Mouse (Mus musculus) thymus, postnatal 25 days (tissue): ENCODE results near the gene Zfp526.

Experiments used
- DNase-seq: peaks from one replicate; pipeline ENCODE4 v3.0.0; 2022

Gene Zfp526

GRCm38 (mm10) chr7:25221102-25221883, at the start of gene Zfp526:
Zfp526 (plus strand) TSS chr7:25221425.
- peak; percentile 99 for DNase-seq

- no peak for DNase-seq
These were observed 48.6 kb upstream of the Zfp526 start for GRCm38 (mm10) chr7:25172669-25173068.

GRCm38 (mm10) chr7:25174343-25174742, 46.9 kb upstream of the Zfp526 start:
- no peak for DNase-seq

- DNase-seq = no peak
These were observed 42.9 kb upstream of the Zfp526 start for GRCm38 (mm10) chr7:25178317-25178716.

- DNase-seq = peak; percentile 21
These were observed 42.2 kb upstream of the Zfp526 start for GRCm38 (mm10) chr7:25178787-25179605.

- peak; percentile 80 for DNase-seq
These were observed 41.5 kb upstream of the Zfp526 start, which contains the start of gene Pou2f2 for GRCm38 (mm10) chr7:25179606-25180161. Pou2f2 (minus strand) TSS chr7:25179726.

- DNase-seq = no peak
These were observed 40.7 kb upstream of the Zfp526 start for GRCm38 (mm10) chr7:25180512-25180911.

- peak; percentile 61 for DNase-seq
These were observed 39.9 kb upstream of the Zfp526 start for GRCm38 (mm10) chr7:25181331-25181790.

GRCm38 (mm10) chr7:25181814-25182213, 39.4 kb upstream of the Zfp526 start:
- no peak for DNase-seq

GRCm38 (mm10) chr7:25184091-25184490, 37.1 kb upstream of the Zfp526 start:
- DNase-seq = no peak

- DNase-seq = peak; percentile 77
These were observed 33.3 kb upstream of the Zfp526 start for GRCm38 (mm10) chr7:25187662-25188650.

GRCm38 (mm10) chr7:25190806-25191205, 30.4 kb upstream of the Zfp526 start:
- no peak for DNase-seq

GRCm38 (mm10) chr7:25192110-25192509, 29.1 kb upstream of the Zfp526 start:
- no peak for DNase-seq

GRCm38 (mm10) chr7:25195148-25195547, 26.1 kb upstream of the Zfp526 start:
- DNase-seq = no peak

- DNase-seq = no peak
These were observed 25.1 kb upstream of the Zfp526 start for GRCm38 (mm10) chr7:25196107-25196506.

GRCm38 (mm10) chr7:25197384-25198018, 23.7 kb upstream of the Zfp526 start:
- no peak for DNase-seq

GRCm38 (mm10) chr7:25203624-25204023, 17.6 kb upstream of the Zfp526 start:
- DNase-seq = no peak

GRCm38 (mm10) chr7:25205355-25206093, 15.7 kb upstream of the Zfp526 start:
- peak; percentile 81 for DNase-seq

- DNase-seq = no peak
These were observed 15.0 kb upstream of the Zfp526 start for GRCm38 (mm10) chr7:25206094-25206830.

- no peak for DNase-seq
These were observed 12.0 kb upstream of the Zfp526 start for GRCm38 (mm10) chr7:25209161-25209622.
